In genomic region chr3:89784991-89785753, GRCm38 (mm10) we compare ENCODE assay signal across 8 mouse cellular contexts. TPM values are rescaled to one million over a fixed set of nuclear protein-coding genes. Genes with fewer than 3 reads are reported as not detected.
DNase-seq lines count a peak whose midpoint lies in the region; ATAC-seq and TF ChIP-seq lines count a peak whose summit lies in the region.

No protein-coding gene starts in this region.

- H3K4me2 ChIP-seq in heart, embryonic 12.5 days: peak overlapping the region; percentile 44
- H3K4me2 ChIP-seq in kidney, postnatal 0 days (ENCODE audit: low read length): no peak overlapping the region
- peak overlapping the region; percentile 42 for H3K4me2 ChIP-seq in liver, postnatal 0 days (ENCODE audit: low read depth, low read length)

- no peak overlapping the region for H3K9ac ChIP-seq in ES-Bruce4 (ENCODE audit: low read depth, poor library complexity, severe bottlenecking)
- no peak overlapping the region for H3K9ac ChIP-seq in heart, embryonic 12.5 days
- H3K9ac ChIP-seq in kidney, postnatal 0 days (ENCODE audit: low read depth, low read length): no peak overlapping the region
- 0 out of 2 replicates have a peak overlapping the region, but pooled peaks have one; percentile 16 for H3K9ac ChIP-seq in liver, postnatal 0 days (replicated peaks)

- H3K27me3 ChIP-seq in ES-Bruce4 (ENCODE audit: control insufficient read depth, insufficient read depth, low read length, poor library complexity, severe bottlenecking): no peaks in the 10 kb centered on the region
- no peaks in the 10 kb centered on the region; the same call in 1 of the 2 replicates for H3K27me3 ChIP-seq in heart, embryonic 12.5 days (replicated peaks)
- H3K27me3 ChIP-seq in kidney, postnatal 0 days (ENCODE audit: insufficient read depth, low read length): no peaks in the 10 kb centered on the region
- no peaks in the 10 kb centered on the region for H3K27me3 ChIP-seq in liver, postnatal 0 days (ENCODE audit: insufficient read depth, low read length)

- H3K36me3 ChIP-seq in ES-Bruce4 (ENCODE audit: control insufficient read depth, insufficient read depth, low read length, poor library complexity, severe bottlenecking): peaks cover 18% of the 10 kb centered on the region
- H3K36me3 ChIP-seq in heart, embryonic 12.5 days: peaks cover 35% of the 10 kb centered on the region
- H3K36me3 ChIP-seq in kidney, postnatal 0 days (ENCODE audit: insufficient read depth, low read length): peaks cover 36% of the 10 kb centered on the region
- H3K36me3 ChIP-seq in liver, postnatal 0 days (replicated peaks; ENCODE audit: insufficient read depth, low read length): peaks cover 34% of the 10 kb centered on the region

- H3K4me1 ChIP-seq in ES-Bruce4 (ENCODE audit: control insufficient read depth, insufficient read depth, low read length): peaks cover 4% of the 10 kb centered on the region
- no peaks in the 10 kb centered on the region for H3K4me1 ChIP-seq in embryonic fibroblast, embryonic 13.5 days (ENCODE audit: control insufficient read depth, insufficient read depth, low read length)
- peaks cover 2% of the 10 kb centered on the region; the same call in 1 of the 2 replicates for H3K4me1 ChIP-seq in heart, embryonic 12.5 days (replicated peaks)
- H3K4me1 ChIP-seq in kidney, postnatal 0 days (replicated peaks; ENCODE audit: insufficient read depth, low read length): no peaks in the 10 kb centered on the region
- H3K4me1 ChIP-seq in liver, postnatal 0 days (ENCODE audit: insufficient read depth): peaks cover 2% of the 10 kb centered on the region; the same call in 1 of the 2 replicates

- H3K27ac ChIP-seq in ES-Bruce4 (ENCODE audit: insufficient read depth, low read length): peak overlapping the region; percentile 40; the same call in 1 of the 2 replicates
- H3K27ac ChIP-seq in embryonic fibroblast, embryonic 13.5 days (ENCODE audit: insufficient read depth, low read length): no peak overlapping the region
- H3K27ac ChIP-seq in heart, embryonic 12.5 days (ENCODE audit: poor library complexity, severe bottlenecking): no peak overlapping the region
- H3K27ac ChIP-seq in kidney, postnatal 0 days: no peak overlapping the region
- H3K27ac ChIP-seq in liver, postnatal 0 days (ENCODE audit: low read depth): no peak overlapping the region

- peak; percentile 66 for ATAC-seq in heart, embryonic 12.5 days (ENCODE audit: insufficient number of reproducible peaks, low FRiP score)
- ATAC-seq in kidney, postnatal 0 days (replicated peaks; ENCODE audit: low FRiP score, low read depth): peak; percentile 73
- ATAC-seq in liver, postnatal 0 days: peak; percentile 84

- H3K4me3 ChIP-seq in ES-Bruce4 (ENCODE audit: low read depth, low read length): no peak overlapping the region
- H3K4me3 ChIP-seq in embryonic fibroblast, embryonic 13.5 days (ENCODE audit: insufficient read depth, low read length): no peak overlapping the region
- H3K4me3 ChIP-seq in heart, embryonic 12.5 days: no peak overlapping the region
- H3K4me3 ChIP-seq in kidney, postnatal 0 days (replicated peaks; ENCODE audit: low read depth, low read length): no peak overlapping the region
- H3K4me3 ChIP-seq in liver, postnatal 0 days (ENCODE audit: low read depth, low read length): no peak overlapping the region

- peak; percentile 93 for DNase-seq in adrenal gland, postnatal 36 days
- peak; percentile 86 for DNase-seq in kidney, postnatal 0 days (ENCODE audit: low spot score)
- DNase-seq in liver, postnatal 0 days: peak; percentile 82
- DNase-seq in ovary, adult 18-20 months (ENCODE audit: low spot score): peak; percentile 88
- DNase-seq in urinary bladder, postnatal 4 days (ENCODE audit: low spot score in 2 of 2): peak; percentile 84 to 85

- no peak for TF ChIP-seq EP300 in ES-Bruce4 (IDR thresholded peaks at IDR 0.05; ENCODE audit: insufficient read depth, low read depth, low read length)
- no peak for TF ChIP-seq EP300 in liver, postnatal 0 days (IDR thresholded peaks at IDR 0.05; ENCODE audit: low read depth)

- H3K9me3 ChIP-seq in ES-Bruce4 (replicated peaks; ENCODE audit: control insufficient read depth, insufficient read depth, low read length, poor library complexity, severe bottlenecking): no peaks in the 10 kb centered on the region
- no peaks in the 10 kb centered on the region for H3K9me3 ChIP-seq in heart, embryonic 12.5 days (replicated peaks)
- no peaks in the 10 kb centered on the region for H3K9me3 ChIP-seq in kidney, postnatal 0 days (replicated peaks; ENCODE audit: low read length)
- no peaks in the 10 kb centered on the region for H3K9me3 ChIP-seq in liver, postnatal 0 days (ENCODE audit: low read length)

- TF ChIP-seq CTCF in ES-Bruce4 (IDR thresholded peaks at IDR 0.05; ENCODE audit: low read depth, low read length): peak; percentile 82
- peak; percentile 95 for TF ChIP-seq CTCF in embryonic fibroblast, embryonic 13.5 days (IDR thresholded peaks at IDR 0.05; ENCODE audit: borderline replicate concordance, insufficient read depth, low read length)
- peak; percentile 95 for TF ChIP-seq CTCF in kidney, postnatal 0 days (IDR thresholded peaks at IDR 0.05; ENCODE audit: low read depth)
- peak; percentile 95 for TF ChIP-seq CTCF in liver, postnatal 0 days (IDR thresholded peaks at IDR 0.05; ENCODE audit: low read depth)

- 18% methylated on average over 11 of the region's 11 CpGs for WGBS in heart, embryonic 12.5 days
- WGBS in kidney, postnatal 0 days: 13% methylated on average over 11 of the region's 11 CpGs
- WGBS in liver, postnatal 0 days (ENCODE audit: insufficient replicate concordance): 15% methylated on average over 11 of the region's 11 CpGs

- no peak for TF ChIP-seq POLR2A in ES-Bruce4 (IDR thresholded peaks at IDR 0.05; ENCODE audit: insufficient read depth, low read length)
- TF ChIP-seq POLR2A in embryonic fibroblast, embryonic 13.5 days (IDR thresholded peaks at IDR 0.05; ENCODE audit: low read depth, low read length): no peak

RNA-seq across cellular contexts. Expression of gene Ube2q1, which starts 11.8 kb away (rescaled TPM):
- polyA plus RNA-seq in ES-Bruce4 (2011; ENCODE audit: insufficient read depth, insufficient read length, low read depth, missing spikeins): 86.8 and 104 TPM in 2 replicates
- total RNA-seq in adrenal gland, postnatal 36 days (2021): 10 to 100 TPM; 63.9 to 64.4 TPM
- 77.4 and 84.9 TPM in 2 replicates for polyA plus RNA-seq in embryonic fibroblast, embryonic 13.5 days (2011; ENCODE audit: insufficient read length, low read depth, missing spikeins)
- polyA plus RNA-seq in heart, embryonic 12.5 days (2016; fragmentation: Nextera tagmentation; extraction: Ambion mirVana): 13.4 and 14.4 TPM in 2 replicates
- 11.3 and 13.2 TPM in 2 replicates for polyA plus RNA-seq in kidney, postnatal 0 days (2015; fragmentation: Nextera tagmentation; extraction: Ambion mirVana)
- polyA plus RNA-seq in liver, postnatal 0 days (2015; fragmentation: Nextera tagmentation; extraction: Ambion mirVana): 4.9 and 5.7 TPM in 2 replicates

RNA-seq across cellular contexts. Expression of gene Chrnb2, which starts 20.7 kb away (rescaled TPM):
- polyA plus RNA-seq in ES-Bruce4 (2011; ENCODE audit: insufficient read depth, insufficient read length, low read depth, missing spikeins): 0.67 and 0.68 TPM in 2 replicates
- total RNA-seq in adrenal gland, postnatal 36 days (2021): 1 to 10 TPM; 3.3 to 3.4 TPM
- 0.22 and 0.39 TPM in 2 replicates for polyA plus RNA-seq in embryonic fibroblast, embryonic 13.5 days (2011; ENCODE audit: insufficient read length, low read depth, missing spikeins)
- 0.32 and 0.36 TPM in 2 replicates for polyA plus RNA-seq in heart, embryonic 12.5 days (2016; fragmentation: Nextera tagmentation; extraction: Ambion mirVana)
- polyA plus RNA-seq in kidney, postnatal 0 days (2015; fragmentation: Nextera tagmentation; extraction: Ambion mirVana): 0.36 and 0.47 TPM in 2 replicates
- 0.18 and 0.27 TPM in 2 replicates for polyA plus RNA-seq in liver, postnatal 0 days (2015; fragmentation: Nextera tagmentation; extraction: Ambion mirVana)

RNA-seq across cellular contexts. Expression of gene She, which starts 46.0 kb away (rescaled TPM):
- 4.2 and 4.4 TPM in 2 replicates for polyA plus RNA-seq in ES-Bruce4 (2011; ENCODE audit: insufficient read depth, insufficient read length, low read depth, missing spikeins)
- 1 to 10 TPM; 7.8 to 8.5 TPM for total RNA-seq in adrenal gland, postnatal 36 days (2021)
- polyA plus RNA-seq in embryonic fibroblast, embryonic 13.5 days (2011; ENCODE audit: insufficient read length, low read depth, missing spikeins): 0.17 TPM in 1 of 2 replicates, not detected in the other
- polyA plus RNA-seq in heart, embryonic 12.5 days (2016; fragmentation: Nextera tagmentation; extraction: Ambion mirVana): 9.6 and 10.5 TPM in 2 replicates
- polyA plus RNA-seq in kidney, postnatal 0 days (2015; fragmentation: Nextera tagmentation; extraction: Ambion mirVana): 5.4 and 5.9 TPM in 2 replicates
- polyA plus RNA-seq in liver, postnatal 0 days (2015; fragmentation: Nextera tagmentation; extraction: Ambion mirVana): 0.92 and 1.00 TPM in 2 replicates
